Mouse (Mus musculus) CH12.LX (cell line): ENCODE results near the gene Fam71f1.

Experiments
- CHD1 ChIP-seq: IDR thresholded peaks from 2 replicates; pipeline ENCODE4 v1.6.1; 2012; ENCODE audit warnings: low read depth, low read length, improper control_type of control experiment, inconsistent platforms
- CTCF ChIP-seq, 2 experiments: IDR thresholded peaks in 1 of 2; conservative IDR thresholded peaks in 1 of 2; 2 replicates each; pipeline ENCODE4 v1.5.1; 2011 to 2012; ENCODE audit warnings: low read depth in 2 of 2, low read length in 2 of 2, improper control_type of control experiment in 1 of 2, inconsistent platforms in 1 of 2, mild to moderate bottlenecking in 1 of 2, moderate library complexity in 1 of 2
- JUND ChIP-seq: conservative IDR thresholded peaks from 2 replicates; pipeline ENCODE4 v1.6.1; 2011; ENCODE audit warnings: low read depth, low read length, improper control_type of control experiment
- USF1 ChIP-seq: IDR thresholded peaks from 2 replicates; pipeline ENCODE4 v1.6.1; 2014; ENCODE audit warnings: low read depth, mild to moderate bottlenecking, inconsistent platforms, low read length, improper control_type of control experiment

GRCm38 (mm10) chr6:29359386-29359785 is 40.4 kb downstream of the Fam71f1 start:
- TF ChIP-seq CHD1 (no peak), JUND (no peak), USF1 (no peak), CTCF (conservative IDR thresholded peaks at IDR 0.05 in 1 of 2, IDR thresholded peaks at IDR 0.05 in 1 of 2; ENCODE audit: low read depth in 2 of 2, low read length in 2 of 2) (no peak)
